Mouse (Mus musculus) embryonic facial prominence, embryonic 10.5 days (tissue): ENCODE measurements around the gene Ift43. TPM values are rescaled to one million over a fixed set of nuclear protein-coding genes. Genes with fewer than 3 reads are reported as not detected.
A peak's percentile ranks its signal among the peaks of the same experiment; 100 is the strongest.

Experiments
- DNase-seq: peaks from one replicate; pipeline ENCODE4 v3.0.0-alpha.2; 2017; ENCODE audit warnings: low spot score
- H3K27ac ChIP-seq: fragments of 300-500 bp; sonication (generic); replicated peaks from 2 replicates; pipeline ENCODE4 v1.5.1; 2016; ENCODE audit warnings: mild to moderate bottlenecking
- H3K27me3 ChIP-seq: fragments of 300-500 bp; sonication (generic); replicated peaks from 2 replicates; pipeline ENCODE4 v1.6.1; 2016; ENCODE audit warnings: low read depth, mild to moderate bottlenecking; ENCODE audit not compliant: poor library complexity, severe bottlenecking
- H3K36me3 ChIP-seq: fragments of 300-500 bp; sonication (generic); replicated peaks from 2 replicates; pipeline ENCODE4 v1.6.1; 2016; ENCODE audit warnings: mild to moderate bottlenecking, moderate library complexity
- H3K4me1 ChIP-seq: fragments of 300-500 bp; sonication (generic); 2 replicates; pipeline ENCODE4 v1.6.1; 2016
- H3K4me3 ChIP-seq: fragments of 300-500 bp; sonication (generic); 2 replicates; pipeline ENCODE4 v1.5.1; 2016; ENCODE audit warnings: mild to moderate bottlenecking, moderate library complexity
- H3K9me3 ChIP-seq: fragments of 300-500 bp; sonication (generic); 2 replicates; pipeline ENCODE4 v1.6.1; 2016; ENCODE audit warnings: mild to moderate bottlenecking
- WGBS: fragments of 180-500 bp; shearing (Covaris S2); methylation state at CpG from one replicate; pipeline ENCODE4 v1.1.7; 2016; 5-methylcytosine and 5-hydroxymethylcytosine counted together
- polyA plus RNA-seq: library from polyadenylated mRNA; unstranded; fragments of >200 nt; fragmentation: Nextera tagmentation; extraction: Ambion mirVana; gene quantifications from 2 replicates; pipeline ENCODE4 v1.2.1, GENCODE M21; 2016

Ift43 gene
- polyA plus RNA-seq: 62.4 and 64.8 TPM in 2 replicates

DNA sequence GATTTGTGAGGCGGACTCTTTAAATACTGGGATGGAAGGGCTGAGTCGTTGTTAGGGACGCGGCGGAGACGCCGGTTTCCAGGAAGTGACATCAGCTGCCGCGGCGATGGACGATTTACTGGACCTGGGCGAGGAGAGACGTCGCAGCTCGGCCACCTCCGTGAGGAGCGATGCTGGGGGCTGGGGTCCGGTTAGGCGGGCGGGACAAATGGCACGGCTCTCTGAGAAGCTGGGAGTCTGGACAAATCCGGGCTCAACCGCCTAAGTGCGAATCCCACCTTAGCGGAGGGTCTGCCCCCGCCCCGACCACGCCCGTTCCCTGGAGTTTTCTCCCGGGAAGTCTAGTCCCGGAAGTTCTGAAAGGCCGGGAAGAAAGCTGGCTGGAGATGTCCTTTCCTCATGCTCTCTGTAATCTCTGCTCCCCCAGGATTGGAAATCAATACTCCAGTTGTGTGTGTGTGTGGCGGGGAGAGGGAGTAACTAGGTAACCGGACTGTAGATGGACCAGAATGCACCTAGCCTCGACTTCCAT is at the start of gene Ift43:
Ift43 (plus strand) TSS at position 61 of the 532 bp plus-strand sequence.
- under 1% methylated on average over 35 of the region's 35 CpGs for WGBS
- H3K27ac ChIP-seq: peak within 1 kb of the TSS; percentile 83
- peak within 1 kb of the TSS; percentile 75 for H3K4me3 ChIP-seq
- H3K27me3 ChIP-seq: peaks cover 17% of the 10 kb centered on the region
- DNase-seq: peak; percentile 91
- H3K36me3 ChIP-seq: peaks cover 15% of the 10 kb centered on the region
- H3K9me3 ChIP-seq: no peaks in the 10 kb centered on the region
- peaks cover 24% of the 10 kb centered on the region for H3K4me1 ChIP-seq

DNA sequence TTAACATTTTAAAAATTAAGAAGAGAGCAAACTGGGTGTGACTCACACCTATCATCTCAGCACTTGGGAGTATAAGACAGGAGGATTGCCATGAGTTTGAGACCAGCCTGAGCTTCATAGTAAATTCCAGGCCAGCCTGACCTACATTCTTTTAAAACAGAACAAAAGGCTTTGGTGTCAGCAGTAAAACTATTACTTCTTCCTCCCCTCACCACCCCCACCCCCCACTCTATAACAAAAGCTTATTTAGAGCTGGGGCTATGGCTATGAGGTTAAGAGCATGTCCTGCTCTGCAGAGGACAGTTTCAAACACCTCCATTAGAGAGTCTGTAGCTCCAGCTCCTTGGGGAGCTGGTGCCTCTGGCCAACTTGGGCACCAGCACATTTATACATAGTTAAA is 46.8 kb upstream of the Ift43 start:
- DNase-seq: no peak

DNA sequence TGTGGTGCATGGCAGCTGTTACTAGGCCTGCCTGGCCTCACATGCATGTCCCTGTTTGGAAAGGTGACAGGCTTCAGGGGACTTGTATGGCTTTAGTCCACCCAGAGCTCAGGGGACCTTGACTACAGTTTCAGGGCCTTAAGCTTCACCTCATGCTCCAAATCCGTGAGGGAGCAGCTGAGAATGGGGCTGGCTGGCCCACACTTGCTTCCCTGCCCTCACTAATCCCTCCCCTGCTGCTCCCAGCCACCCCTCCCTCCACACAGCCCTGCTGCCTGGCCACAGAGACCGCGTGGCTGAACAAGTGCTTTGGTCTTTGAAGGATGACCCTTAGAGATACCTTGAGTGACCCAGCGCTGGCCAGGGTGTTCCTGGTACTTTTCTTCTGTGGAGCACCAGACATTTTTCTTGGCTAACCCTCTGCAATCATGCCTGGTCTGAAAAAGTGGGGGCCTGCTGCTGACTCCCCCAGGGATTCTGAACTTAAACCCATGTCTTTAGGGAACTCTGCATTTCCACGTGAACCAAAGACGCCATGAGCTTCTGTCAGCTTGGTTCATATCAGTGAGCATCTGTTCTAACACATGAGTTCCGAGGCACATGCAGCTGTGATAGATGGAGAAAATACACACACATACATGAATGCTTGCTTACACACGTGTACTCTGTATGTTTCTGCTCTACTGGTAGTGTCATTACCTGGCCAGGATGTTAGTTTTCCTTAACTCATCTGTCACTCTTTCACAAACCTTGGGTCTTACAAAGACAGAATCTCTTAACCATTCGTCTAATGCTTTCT is 45.8 kb upstream of the Ift43 start:
- Histone ChIP-seq H3K9me3 (no peaks in the 10 kb centered on the region), H3K4me1 (peaks cover 27% of the 10 kb centered on the region), H3K27me3 (no peaks in the 10 kb centered on the region), H3K27ac (peak overlapping the region; percentile 60), H3K4me3 (no peak overlapping the region), H3K36me3 (0 out of 2 replicates have a peak, but pooled peaks cover 5% of the 10 kb centered on the region)
- no peak for DNase-seq
- whole genome bisulfite sequencing: 50% methylated on average over 9 of the region's 9 CpGs

More for the DNA sequence above, 46.8 kb upstream of the Ift43 start:
- Histone ChIP-seq H3K27me3 (no peaks in the 10 kb centered on the region), H3K9me3 (no peaks in the 10 kb centered on the region), H3K36me3 (no peaks in the 10 kb centered on the region), H3K27ac (no peak overlapping the region), H3K4me3 (no peak overlapping the region), H3K4me1 (peaks cover 29% of the 10 kb centered on the region)

DNA sequence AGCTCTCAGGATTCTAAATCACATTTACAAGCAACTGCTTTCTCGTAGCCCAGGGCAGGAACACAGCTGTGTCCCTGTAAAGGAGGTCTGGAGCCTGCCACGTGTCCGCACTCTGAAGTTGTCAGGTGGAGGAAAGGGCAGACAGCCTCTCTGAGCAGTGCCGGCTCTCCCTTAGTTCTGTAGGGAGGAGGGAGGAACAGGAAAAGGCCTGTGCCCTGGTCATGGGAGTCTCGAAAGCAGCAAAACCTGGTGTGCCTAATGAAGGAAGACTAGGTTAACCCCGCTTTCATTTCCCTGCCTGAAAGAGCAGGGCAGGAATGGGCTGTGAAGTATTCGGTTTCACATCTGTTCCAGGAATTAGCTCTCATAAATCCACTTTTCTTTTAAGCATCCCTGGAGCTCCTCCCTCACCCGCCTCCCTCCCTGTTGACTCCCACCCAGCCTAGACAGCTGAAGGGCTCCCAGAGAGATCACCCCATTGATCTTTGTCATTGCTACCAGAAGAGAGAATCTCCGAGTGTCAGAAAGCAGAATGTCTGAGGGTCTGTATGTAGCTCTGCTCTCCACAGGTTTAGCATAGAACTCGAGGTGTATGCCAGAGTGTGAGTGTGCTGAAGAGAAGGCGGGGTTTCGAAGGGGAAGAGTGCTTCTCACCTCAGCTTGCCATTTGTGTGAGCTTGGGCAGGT is 45.0 kb upstream of the Ift43 start:
- Histone ChIP-seq H3K27me3 (no peaks in the 10 kb centered on the region), H3K4me3 (0 out of 2 replicates have a peak overlapping the region, but pooled peaks have one; percentile 5), H3K36me3 (peaks cover 5% of the 10 kb centered on the region; the same call in 1 of the 2 replicates), H3K27ac (peak overlapping the region; percentile 60), H3K9me3 (no peaks in the 10 kb centered on the region), H3K4me1 (peaks cover 27% of the 10 kb centered on the region)
- DNase-seq: peak; percentile 59
- 25% methylated on average over 12 of the region's 12 CpGs for WGBS

DNA sequence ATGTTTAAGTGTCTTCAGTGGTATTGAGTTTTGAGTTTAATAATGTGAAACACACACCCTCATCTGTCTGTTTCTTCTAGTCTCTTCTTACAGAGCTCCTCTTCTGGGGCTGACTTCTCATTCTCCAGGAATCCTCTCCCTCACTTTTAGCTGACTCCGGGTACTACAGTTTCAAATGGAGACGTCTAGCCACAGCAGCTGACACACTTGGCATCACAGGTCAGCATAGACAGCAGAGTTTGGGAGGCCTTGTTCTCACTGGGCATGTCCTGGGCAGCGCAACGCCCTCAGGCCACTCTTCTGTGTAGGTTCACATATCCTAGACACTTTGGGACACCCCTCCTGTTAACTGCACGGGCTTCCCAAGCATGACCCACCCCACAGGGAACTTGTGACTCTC is 43.3 kb upstream of the Ift43 start:
- WGBS: 77% methylated on average over 5 of the region's 5 CpGs
- Histone ChIP-seq H3K4me1 (peaks cover 26% of the 10 kb centered on the region), H3K27me3 (no peaks in the 10 kb centered on the region), H3K27ac (no peak overlapping the region), H3K36me3 (peaks cover 18% of the 10 kb centered on the region), H3K9me3 (peaks cover 9% of the 10 kb centered on the region; the same call in 1 of the 2 replicates), H3K4me3 (no peak overlapping the region)
- no peak for DNase-seq

DNA sequence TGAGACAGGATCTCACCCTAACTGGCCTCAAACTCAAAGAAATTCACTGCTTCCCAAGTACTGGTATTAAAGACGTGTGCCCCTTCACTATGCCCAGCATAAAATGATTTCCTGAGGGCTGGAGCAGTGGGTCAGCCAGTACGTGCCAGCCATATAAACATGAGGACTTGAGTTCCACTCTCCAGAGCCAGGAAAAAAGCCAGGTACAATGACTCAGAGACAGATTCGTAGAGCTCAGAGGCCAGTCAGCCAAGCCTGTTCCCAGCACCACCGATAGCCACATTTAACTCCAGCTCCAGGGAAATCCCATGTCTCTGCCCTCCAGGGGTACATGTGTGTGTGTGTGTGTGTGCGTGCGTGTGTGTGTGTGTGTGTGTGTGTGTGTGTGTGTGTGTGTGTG is 42.6 kb upstream of the Ift43 start:
- WGBS: 91% methylated on average over 6 of the region's 6 CpGs
- Histone ChIP-seq H3K4me1 (peaks cover 24% of the 10 kb centered on the region), H3K27ac (no peak overlapping the region), H3K9me3 (peaks cover 9% of the 10 kb centered on the region; the same call in 1 of the 2 replicates), H3K27me3 (no peaks in the 10 kb centered on the region), H3K4me3 (no peak overlapping the region), H3K36me3 (peaks cover 18% of the 10 kb centered on the region)
- DNase-seq: no peak

DNA sequence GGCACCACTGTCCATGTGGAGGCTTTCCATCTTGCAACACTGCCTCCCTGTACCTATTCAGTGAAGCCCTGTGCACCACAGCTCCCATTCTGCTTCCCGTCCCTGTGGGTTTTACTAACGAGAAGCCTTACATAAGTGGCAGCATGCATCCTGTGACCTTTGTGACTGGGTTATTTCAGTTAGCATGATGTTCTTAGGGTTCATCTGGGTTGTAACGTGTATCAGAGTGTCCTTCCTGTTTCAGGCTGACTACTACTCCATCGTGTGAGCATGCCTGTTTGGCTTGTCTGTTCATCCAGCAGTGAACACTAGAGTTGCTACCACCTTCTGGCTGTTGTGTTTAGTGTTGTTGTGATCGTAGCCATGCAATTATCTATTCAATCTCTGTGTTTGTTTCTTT is 36.2 kb upstream of the Ift43 start:
- Histone ChIP-seq H3K27me3 (no peaks in the 10 kb centered on the region), H3K27ac (no peak overlapping the region), H3K9me3 (peaks cover 9% of the 10 kb centered on the region; the same call in 1 of the 2 replicates), H3K4me3 (no peak overlapping the region), H3K4me1 (peaks cover 8% of the 10 kb centered on the region), H3K36me3 (peaks cover 16% of the 10 kb centered on the region)
- DNase-seq: no peak
- 83% methylated on average over 5 of the region's 5 CpGs for WGBS

DNA sequence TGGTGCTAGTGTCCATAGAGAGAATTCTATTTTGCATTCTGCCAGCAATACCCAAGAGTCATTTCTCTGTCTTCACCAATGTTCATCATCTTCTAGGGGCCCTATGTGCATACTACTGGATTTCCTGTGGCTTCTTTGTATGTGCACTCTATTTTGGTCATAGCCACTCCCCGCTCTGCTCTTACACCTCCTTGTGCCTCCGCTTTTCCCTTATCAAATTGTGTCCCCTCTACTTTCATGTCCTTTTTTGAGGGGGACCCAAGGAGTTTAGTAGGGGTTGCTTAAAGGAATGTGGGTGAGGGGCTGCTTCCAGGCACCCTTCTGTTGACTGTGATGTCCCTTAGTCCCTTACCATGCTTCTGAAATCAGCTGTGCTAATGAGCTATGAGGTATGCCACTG is 35.6 kb upstream of the Ift43 start:
- Histone ChIP-seq H3K4me1 (peaks cover 8% of the 10 kb centered on the region), H3K27me3 (no peaks in the 10 kb centered on the region), H3K27ac (no peak overlapping the region), H3K4me3 (no peak overlapping the region), H3K9me3 (peaks cover 9% of the 10 kb centered on the region; the same call in 1 of the 2 replicates), H3K36me3 (peaks cover 13% of the 10 kb centered on the region)
- WGBS: 94% methylated on average over 2 of the region's 2 CpGs
- DNase-seq: no peak

DNA sequence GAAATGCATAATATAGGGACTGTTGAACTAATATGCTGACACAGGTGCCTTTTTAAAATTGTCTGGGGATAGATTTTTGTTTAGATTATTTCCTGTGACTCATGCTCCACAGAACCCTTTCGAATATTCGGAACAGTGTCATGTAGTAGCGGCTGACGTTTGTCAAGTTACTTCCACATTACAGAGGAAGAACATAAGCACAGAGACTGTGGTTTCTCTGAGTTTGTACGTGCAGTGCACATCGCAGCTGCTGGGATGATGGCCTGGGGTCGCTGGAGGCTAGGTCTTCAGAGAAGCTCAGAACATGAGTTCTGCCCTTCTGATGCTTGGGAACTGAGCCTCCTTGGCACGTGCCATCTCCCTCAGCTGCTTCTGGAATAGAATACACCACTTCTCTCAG is 35.0 kb upstream of the Ift43 start:
- WGBS: 89% methylated on average over 8 of the region's 8 CpGs
- Histone ChIP-seq H3K27me3 (no peaks in the 10 kb centered on the region), H3K4me3 (no peak overlapping the region), H3K4me1 (peaks cover 8% of the 10 kb centered on the region), H3K9me3 (peaks cover 9% of the 10 kb centered on the region; the same call in 1 of the 2 replicates), H3K36me3 (peaks cover 13% of the 10 kb centered on the region), H3K27ac (no peak overlapping the region)
- DNase-seq: no peak

DNA sequence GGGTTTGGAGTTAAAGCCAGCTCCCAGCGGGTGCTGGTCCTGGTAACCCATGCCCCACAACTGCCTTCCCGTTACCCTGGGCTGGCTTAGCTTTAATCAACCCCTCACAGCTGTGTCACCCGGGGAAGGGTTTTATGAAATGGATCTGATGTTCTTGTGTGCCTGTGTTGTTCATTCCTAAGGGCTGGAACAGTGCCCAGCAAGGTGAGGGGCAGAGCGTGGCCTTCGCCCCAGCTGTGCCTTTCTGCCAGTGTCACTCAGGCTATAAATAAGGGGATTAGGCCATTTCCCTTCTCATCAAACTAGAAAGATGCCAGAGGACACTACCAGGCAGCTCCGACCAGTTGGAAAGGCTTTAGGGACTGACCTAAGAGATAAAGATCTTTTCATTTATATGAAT is 32.5 kb upstream of the Ift43 start:
- no peak for DNase-seq
- no peaks in the 10 kb centered on the region for H3K9me3 ChIP-seq
- H3K36me3 ChIP-seq: no peaks in the 10 kb centered on the region; the same call in 1 of the 2 replicates
- H3K4me1 ChIP-seq: peaks cover 8% of the 10 kb centered on the region
- H3K27me3 ChIP-seq: no peaks in the 10 kb centered on the region
- no peak overlapping the region for H3K4me3 ChIP-seq
- H3K27ac ChIP-seq: no peak overlapping the region
- WGBS: 77% methylated on average over 6 of the region's 6 CpGs

DNA sequence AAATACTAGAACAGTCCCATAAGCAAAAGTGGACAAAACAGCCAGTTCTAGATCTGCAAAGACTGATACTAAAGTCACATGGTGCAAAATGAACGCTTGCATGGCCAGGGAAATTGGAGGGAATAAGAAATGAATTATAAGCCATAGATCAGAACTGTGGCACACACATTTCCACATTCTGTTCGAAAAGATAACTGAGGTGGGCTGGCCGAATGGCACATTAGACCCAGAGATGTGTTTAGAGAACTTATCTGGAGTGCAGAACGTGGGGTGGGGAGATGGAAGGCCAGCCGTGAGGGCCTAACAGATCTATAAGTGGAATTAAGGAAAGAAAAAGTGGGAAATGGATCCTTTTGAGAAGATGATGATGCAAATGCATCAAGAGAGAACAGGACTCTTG is 30.9 kb upstream of the Ift43 start:
- H3K4me3 ChIP-seq: no peak overlapping the region
- H3K36me3 ChIP-seq: peaks cover 16% of the 10 kb centered on the region
- peaks cover 8% of the 10 kb centered on the region for H3K4me1 ChIP-seq
- H3K9me3 ChIP-seq: no peaks in the 10 kb centered on the region
- WGBS: 94% methylated on average over 5 of the region's 5 CpGs
- no peak overlapping the region for H3K27ac ChIP-seq
- DNase-seq: no peak
- H3K27me3 ChIP-seq: no peaks in the 10 kb centered on the region

DNA sequence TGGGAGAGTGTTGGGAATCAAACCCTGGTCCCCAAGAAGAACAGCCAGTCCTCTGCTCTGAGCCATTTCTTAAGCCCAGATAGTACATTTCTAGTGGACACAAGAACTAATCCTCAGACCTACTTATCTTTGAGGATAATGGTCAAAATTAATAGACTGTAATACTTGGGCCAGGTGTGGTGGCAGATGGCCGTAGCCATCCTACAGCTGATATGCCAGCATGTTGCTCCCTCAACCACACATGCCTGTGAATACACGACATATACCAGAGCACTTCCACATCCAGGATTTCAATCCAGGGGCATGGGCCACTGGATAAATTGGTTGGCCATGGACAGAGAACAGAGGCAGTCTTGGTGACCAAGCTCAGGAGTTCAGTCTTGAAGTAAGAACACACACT is 27.0 kb upstream of the Ift43 start:
- no peak for DNase-seq
- Histone ChIP-seq H3K4me1 (no peaks in the 10 kb centered on the region), H3K27ac (no peak overlapping the region), H3K4me3 (no peak overlapping the region), H3K27me3 (no peaks in the 10 kb centered on the region), H3K36me3 (peaks cover 45% of the 10 kb centered on the region), H3K9me3 (no peaks in the 10 kb centered on the region)
- WGBS: 92% methylated on average over 2 of the region's 2 CpGs
